Mouse (Mus musculus) limb, embryonic 15.5 days (tissue): ENCODE data around the gene Gm6401. TPM values are rescaled to one million over a fixed set of nuclear protein-coding genes. Genes with fewer than 3 reads are reported as not detected.
"Not testable (repeated sequence)": the region's sequence is repeated elsewhere in the genome, so short reads cannot be mapped to it uniquely, and the experiment has no call there.

ENCODE experiments used
- ATAC-seq: fragments of 200-750 bp; cut with Nextera tagmentation; 2 replicates; pipeline ENCODE4 v1.8.0; 2017; ENCODE audit warnings: low read depth, moderate TSS enrichment; ENCODE audit not compliant: insufficient number of reproducible peaks, low FRiP score, low TSS enrichment
- H3K27ac ChIP-seq: fragments of 300-500 bp; sonication (generic); 2 replicates; pipeline ENCODE4 v1.5.1; 2015; ENCODE audit warnings: moderate library complexity, mild to moderate bottlenecking, inconsistent platforms
- H3K27me3 ChIP-seq: fragments of 300-500 bp; sonication (generic); 2 replicates; pipeline ENCODE4 v1.6.1; 2015; ENCODE audit warnings: inconsistent platforms
- H3K36me3 ChIP-seq: fragments of 300-500 bp; sonication (generic); 2 replicates; pipeline ENCODE4 v1.6.1; 2015; ENCODE audit warnings: inconsistent platforms
- H3K4me1 ChIP-seq: fragments of 300-500 bp; sonication (generic); 2 replicates; pipeline ENCODE4 v1.6.1; 2015; ENCODE audit warnings: inconsistent platforms
- H3K4me2 ChIP-seq: fragments of 300-500 bp; sonication (generic); 2 replicates; pipeline ENCODE4 v1.6.1; 2015; ENCODE audit warnings: mild to moderate bottlenecking, inconsistent platforms
- H3K4me3 ChIP-seq: fragments of 300-500 bp; sonication (generic); 2 replicates; pipeline ENCODE4 v1.5.1; 2015; ENCODE audit warnings: mild to moderate bottlenecking, inconsistent platforms
- H3K9ac ChIP-seq: fragments of 300-500 bp; sonication (generic); 2 replicates; pipeline ENCODE4 v1.6.1; 2015; ENCODE audit warnings: inconsistent platforms
- H3K9me3 ChIP-seq: fragments of 300-500 bp; sonication (generic); 2 replicates; pipeline ENCODE4 v1.6.1; 2016; ENCODE audit warnings: inconsistent platforms
- WGBS: fragments of 180-500 bp; shearing (Covaris S2); methylation state at CpG from one replicate; pipeline ENCODE4 v1.1.7; 2015; 5-methylcytosine and 5-hydroxymethylcytosine counted together
- polyA plus RNA-seq: library from polyadenylated mRNA; unstranded; fragments of >200 nt; fragmentation: Nextera tagmentation; extraction: Ambion mirVana; gene quantifications from 2 replicates; pipeline ENCODE4 v1.2.1, GENCODE M21; 2015

The Gm6401 gene
- polyA plus RNA-seq = not detected in 2 replicates

DNA sequence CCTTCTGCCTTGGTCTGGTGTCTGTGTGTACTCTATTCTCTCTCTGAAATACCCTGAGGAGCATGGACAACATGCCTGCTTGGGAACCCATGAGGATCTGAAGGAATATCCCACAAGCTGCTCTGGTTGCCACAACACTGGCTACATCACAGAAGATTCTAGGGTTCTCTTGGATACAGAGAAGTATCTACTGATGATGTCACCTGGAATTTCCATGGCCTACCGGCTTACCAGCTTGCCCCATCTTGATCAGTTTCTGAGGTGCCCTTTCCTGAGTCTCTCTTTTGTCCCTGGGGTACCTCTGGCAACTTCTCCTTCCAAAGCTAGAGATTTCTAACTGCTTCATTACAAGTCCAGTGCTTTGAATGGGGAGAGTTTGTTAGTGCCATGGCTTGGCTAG, at the start of gene Gm6401:
TSS of gene Gm6401 (minus strand) at position 101 of the 400 bp plus-strand sequence.
- not testable (repeated sequence) for H3K36me3 ChIP-seq, H3K4me2 ChIP-seq, ATAC-seq, H3K4me1 ChIP-seq, H3K27me3 ChIP-seq, H3K27ac ChIP-seq, H3K4me3 ChIP-seq, H3K9ac ChIP-seq, H3K9me3 ChIP-seq
- 77% methylated on average over 1 of the region's 1 CpGs for WGBS

DNA sequence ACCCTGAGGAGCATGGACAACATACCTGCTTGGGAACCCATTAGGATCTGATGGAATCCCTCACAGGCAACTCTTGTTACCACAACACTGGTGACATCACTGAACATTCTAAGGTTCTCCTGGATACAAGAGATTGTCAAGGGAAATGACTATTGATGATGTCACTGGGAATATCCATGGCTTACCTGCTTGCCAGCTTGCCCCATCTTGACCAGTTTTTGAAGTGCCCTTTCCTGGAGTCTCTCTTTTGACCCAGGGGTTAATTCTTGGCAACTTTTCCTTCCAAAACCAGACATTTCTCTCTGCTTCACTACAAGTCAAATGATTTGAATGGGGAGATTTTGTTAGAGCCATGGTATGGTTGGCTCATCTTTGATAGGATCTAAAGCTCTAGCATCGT, 15.5 kb upstream of the Gm6401 start, which contains the start of gene Gm3543:
TSS of gene Gm3543 (minus strand) at position 101 of the 400 bp plus-strand sequence.
- not testable (repeated sequence) for H3K9me3 ChIP-seq, H3K27ac ChIP-seq, ATAC-seq, H3K27me3 ChIP-seq, H3K4me1 ChIP-seq, H3K36me3 ChIP-seq, H3K4me2 ChIP-seq, H3K4me3 ChIP-seq, H3K9ac ChIP-seq
- 80% methylated on average over 1 of the region's 1 CpGs for WGBS

DNA sequence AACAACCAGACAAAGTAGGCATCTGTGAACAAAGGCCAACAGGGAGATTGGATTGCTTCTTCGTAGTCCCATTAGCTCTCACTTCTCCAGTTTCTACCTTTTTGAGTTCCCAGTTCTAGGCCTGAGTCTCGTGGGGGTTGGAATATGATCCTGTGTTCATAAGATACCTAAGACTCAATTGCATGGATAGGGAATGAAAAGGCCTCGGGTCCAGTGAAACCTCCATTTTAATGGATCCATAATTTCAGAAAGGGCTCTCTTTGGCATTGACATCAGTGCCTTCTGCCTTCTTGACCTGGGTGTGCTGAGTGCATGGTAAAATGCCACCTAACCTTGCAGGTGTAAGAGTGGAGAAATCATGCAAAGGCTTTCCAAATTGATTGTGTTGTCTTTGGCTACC, 869 bp upstream of the Gm6401 start:
- not testable (repeated sequence) for ATAC-seq, H3K27me3 ChIP-seq, H3K9me3 ChIP-seq, H3K4me1 ChIP-seq, H3K27ac ChIP-seq, H3K36me3 ChIP-seq, H3K4me3 ChIP-seq, H3K4me2 ChIP-seq, H3K9ac ChIP-seq
- 62% methylated on average over 3 of the region's 3 CpGs for WGBS

DNA sequence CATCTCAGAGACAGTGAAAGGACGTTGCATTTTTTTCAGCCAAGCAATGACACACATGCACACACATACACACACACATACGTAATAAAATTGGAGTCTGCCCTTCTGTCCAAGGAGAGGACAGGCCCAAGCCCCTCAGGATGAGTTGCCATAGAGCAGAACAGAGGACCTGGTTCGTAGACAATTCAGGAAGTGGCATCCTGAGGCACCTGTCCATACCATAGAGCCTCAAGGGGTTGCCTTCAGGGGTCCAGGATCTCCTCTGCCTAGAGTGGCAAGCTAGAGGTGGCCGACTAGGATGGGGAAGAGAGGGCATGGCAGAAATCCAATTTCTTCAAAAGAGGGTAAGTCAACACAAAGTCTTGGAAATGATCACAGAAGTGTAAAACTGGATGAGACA, 3.6 kb downstream of the Gm6401 start:
- H3K4me1 ChIP-seq, H3K36me3 ChIP-seq, H3K4me2 ChIP-seq, H3K9ac ChIP-seq, H3K9me3 ChIP-seq, H3K27me3 ChIP-seq, H3K27ac ChIP-seq, H3K4me3 ChIP-seq, ATAC-seq: not testable (repeated sequence)
- WGBS = 69% methylated on average over 4 of the region's 4 CpGs

GRCm38 (mm10) chr14:41943695-41944094, 24.0 kb downstream of the Gm6401 start, which contains the start of gene 1700024B05Rik:
TSS of gene 1700024B05Rik (plus strand) at chr14:41943995.
- not testable (repeated sequence) for H3K27me3 ChIP-seq, H3K9ac ChIP-seq, H3K4me1 ChIP-seq, H3K4me2 ChIP-seq, H3K36me3 ChIP-seq, H3K4me3 ChIP-seq, ATAC-seq, H3K9me3 ChIP-seq, H3K27ac ChIP-seq
- WGBS = 92% methylated on average over 2 of the region's 2 CpGs

GRCm38 (mm10) chr14:41924649-41925048, 43.1 kb downstream of the Gm6401 start, which contains the start of gene 1700049E17Rik1:
TSS of gene 1700049E17Rik1 (plus strand) at chr14:41924949.
- H3K4me3 ChIP-seq, ATAC-seq: not testable (repeated sequence)
- WGBS = no CpG with 5 or more reads among the region's 1 CpGs

More at GRCm38 (mm10) chr14:41924649-41925048, 43.1 kb downstream of the Gm6401 start, which contains the start of gene 1700049E17Rik1:
- not testable (repeated sequence) for H3K27me3 ChIP-seq, H3K4me2 ChIP-seq, H3K4me1 ChIP-seq, H3K9ac ChIP-seq, H3K27ac ChIP-seq, H3K9me3 ChIP-seq, H3K36me3 ChIP-seq

Other genes starting within 250 kb of the Gm6401 start
- gene Gm7929, start 217.3 kb downstream of the Gm6401 start, polyA plus RNA-seq = not detected in 2 replicates
- gene Gm47189, start 195.5 kb downstream of the Gm6401 start, polyA plus RNA-seq = not detected in 2 replicates
- not detected in 2 replicates for gene Gm7980, start 60.6 kb downstream of the Gm6401 start, polyA plus RNA-seq
- not detected in 2 replicates for gene 1700049E17Rik1, start 43.0 kb downstream of the Gm6401 start, polyA plus RNA-seq
- gene 1700024B05Rik, start 23.9 kb downstream of the Gm6401 start, polyA plus RNA-seq = not detected in 2 replicates
- gene Gm3543, start 15.4 kb upstream of the Gm6401 start, polyA plus RNA-seq = not detected in 2 replicates
- gene Gm7951, start 149.4 kb upstream of the Gm6401 start, polyA plus RNA-seq = not detected in 2 replicates
- not detected in 2 replicates for gene Gm17027, start 194.7 kb upstream of the Gm6401 start, polyA plus RNA-seq
- gene Gm3573, start 222.9 kb upstream of the Gm6401 start, polyA plus RNA-seq = not detected in 2 replicates